Mouse (Mus musculus): Measurements from ENCODE around the gene 1110008P14Rik. TPM values are rescaled to one million over a fixed set of nuclear protein-coding genes. Genes with fewer than 3 reads are reported as not detected.

1110008P14Rik gene
- polyA plus RNA-seq, 2 experiments: 51.3 to 66.9 TPM

GRCm38 (mm10) chr2:32426141-32426540 is 44.4 kb upstream of the 1110008P14Rik start:
- Histone ChIP-seq H3K4me2 (replicated peaks; ENCODE audit: low read depth, low read length, severe bottlenecking) (no peak overlapping the region), H3K9me3 (ENCODE audit: control insufficient read depth, low read length) (no peaks in the 10 kb centered on the region), H3K4me1 (ENCODE audit: control insufficient read depth, insufficient read depth, low read length) (peaks cover 54% of the 10 kb centered on the region), H3K4me3 (replicated peaks; ENCODE audit: low read length) (no peak overlapping the region), H3K27me3 (ENCODE audit: control insufficient read depth, insufficient read depth, low read length) (no peaks in the 10 kb centered on the region), H3K9ac (ENCODE audit: low read depth, low read length, severe bottlenecking) (no peak overlapping the region), H3K36me3 (ENCODE audit: control insufficient read depth, insufficient read depth, low read length) (peaks cover 4% of the 10 kb centered on the region), H3K27ac (replicated peaks; ENCODE audit: low read depth, low read length) (no peak overlapping the region)
- no peak for ATAC-seq (ENCODE audit: low FRiP score, low read depth)
- no peak for TF ChIP-seq POLR2A (IDR thresholded peaks at IDR 0.05; ENCODE audit: borderline replicate concordance, extremely low read depth, insufficient read depth, insufficient read length)
- DNase-seq (ENCODE audit: low spot score): no peak
- 81% methylated on average over 1 of the region's 1 CpGs for WGBS

GRCm38 (mm10) chr2:32425568-32425967 is 43.8 kb upstream of the 1110008P14Rik start:
- no peak for ATAC-seq (ENCODE audit: low FRiP score, low read depth)
- 73% methylated on average over 5 of the region's 5 CpGs for WGBS
- H3K4me3 ChIP-seq (replicated peaks; ENCODE audit: low read length): no peak overlapping the region
- H3K27me3 ChIP-seq (ENCODE audit: control insufficient read depth, insufficient read depth, low read length): no peaks in the 10 kb centered on the region
- H3K4me2 ChIP-seq (replicated peaks; ENCODE audit: low read depth, low read length, severe bottlenecking): no peak overlapping the region
- H3K36me3 ChIP-seq (ENCODE audit: control insufficient read depth, insufficient read depth, low read length): peaks cover 10% of the 10 kb centered on the region
- TF ChIP-seq POLR2A (IDR thresholded peaks at IDR 0.05; ENCODE audit: borderline replicate concordance, extremely low read depth, insufficient read depth, insufficient read length): no peak
- no peak for DNase-seq (ENCODE audit: low spot score)
- H3K4me1 ChIP-seq (ENCODE audit: control insufficient read depth, insufficient read depth, low read length): peaks cover 53% of the 10 kb centered on the region
- H3K9ac ChIP-seq (ENCODE audit: low read depth, low read length, severe bottlenecking): no peak overlapping the region
- H3K27ac ChIP-seq (replicated peaks; ENCODE audit: low read depth, low read length): no peak overlapping the region
- H3K9me3 ChIP-seq (ENCODE audit: control insufficient read depth, low read length): no peaks in the 10 kb centered on the region

- Histone ChIP-seq H3K36me3 (ENCODE audit: control insufficient read depth, insufficient read depth, low read length) (peaks cover 17% of the 10 kb centered on the region), H3K4me1 (ENCODE audit: control insufficient read depth, insufficient read depth, low read length) (peaks cover 45% of the 10 kb centered on the region), H3K27me3 (ENCODE audit: control insufficient read depth, insufficient read depth, low read length) (no peaks in the 10 kb centered on the region), H3K4me3 (replicated peaks; ENCODE audit: low read length) (no peak overlapping the region), H3K9me3 (ENCODE audit: control insufficient read depth, low read length) (no peaks in the 10 kb centered on the region), H3K9ac (ENCODE audit: low read depth, low read length, severe bottlenecking) (no peak overlapping the region), H3K27ac (replicated peaks; ENCODE audit: low read depth, low read length) (peak overlapping the region; percentile 67; the same call in 1 of the 2 replicates), H3K4me2 (replicated peaks; ENCODE audit: low read depth, low read length, severe bottlenecking) (no peak overlapping the region)
- WGBS: 35% methylated on average over 3 of the region's 3 CpGs
- ATAC-seq (ENCODE audit: low FRiP score, low read depth) (no peak), DNase-seq (ENCODE audit: low spot score) (no peak)
- TF ChIP-seq POLR2A (IDR thresholded peaks at IDR 0.05; ENCODE audit: borderline replicate concordance, extremely low read depth, insufficient read depth, insufficient read length): no peak
Measured at GRCm38 (mm10) chr2:32424796-32425195, 43.1 kb upstream of the 1110008P14Rik start.

- Histone ChIP-seq H3K27ac (replicated peaks; ENCODE audit: low read depth, low read length) (peak overlapping the region; percentile 74), H3K27me3 (ENCODE audit: control insufficient read depth, insufficient read depth, low read length) (no peaks in the 10 kb centered on the region), H3K4me2 (replicated peaks; ENCODE audit: low read depth, low read length, severe bottlenecking) (peak overlapping the region; percentile 69), H3K4me1 (ENCODE audit: control insufficient read depth, insufficient read depth, low read length) (peaks cover 34% of the 10 kb centered on the region), H3K4me3 (replicated peaks; ENCODE audit: low read length) (peak overlapping the region; percentile 39), H3K36me3 (ENCODE audit: control insufficient read depth, insufficient read depth, low read length) (peaks cover 28% of the 10 kb centered on the region), H3K9ac (ENCODE audit: low read depth, low read length, severe bottlenecking) (peak overlapping the region; percentile 40), H3K9me3 (ENCODE audit: control insufficient read depth, low read length) (no peaks in the 10 kb centered on the region)
- 1% methylated on average over 14 of the region's 14 CpGs for whole genome bisulfite sequencing
- no peak for TF ChIP-seq POLR2A (IDR thresholded peaks at IDR 0.05; ENCODE audit: borderline replicate concordance, extremely low read depth, insufficient read depth, insufficient read length)
- ATAC-seq (ENCODE audit: low FRiP score, low read depth) (peak; percentile 93), DNase-seq (ENCODE audit: low spot score) (peak; percentile 94)
Measured at GRCm38 (mm10) chr2:32423481-32424331, 42.0 kb upstream of the 1110008P14Rik start.

GRCm38 (mm10) chr2:32421851-32422251 is 40.1 kb upstream of the 1110008P14Rik start:
- DNase-seq (ENCODE audit: low spot score) (no peak), ATAC-seq (ENCODE audit: low FRiP score, low read depth) (no peak)
- no peaks in the 10 kb centered on the region for H3K9me3 ChIP-seq (ENCODE audit: control insufficient read depth, low read length)
- H3K36me3 ChIP-seq (ENCODE audit: control insufficient read depth, insufficient read depth, low read length): peaks cover 47% of the 10 kb centered on the region
- H3K27me3 ChIP-seq (ENCODE audit: control insufficient read depth, insufficient read depth, low read length): no peaks in the 10 kb centered on the region
- H3K9ac ChIP-seq (ENCODE audit: low read depth, low read length, severe bottlenecking): no peak overlapping the region
- H3K4me2 ChIP-seq (replicated peaks; ENCODE audit: low read depth, low read length, severe bottlenecking): no peak overlapping the region
- peaks cover 22% of the 10 kb centered on the region for H3K4me1 ChIP-seq (ENCODE audit: control insufficient read depth, insufficient read depth, low read length)
- H3K27ac ChIP-seq (replicated peaks; ENCODE audit: low read depth, low read length): no peak overlapping the region
- no peak overlapping the region for H3K4me3 ChIP-seq (replicated peaks; ENCODE audit: low read length)
- 89% methylated on average over 6 of the region's 6 CpGs for WGBS
- TF ChIP-seq POLR2A (IDR thresholded peaks at IDR 0.05; ENCODE audit: borderline replicate concordance, extremely low read depth, insufficient read depth, insufficient read length): no peak

Measured in limb, embryonic 14.5 days (tissue).